Mouse (Mus musculus): ENCODE results near the gene Psapl1. TPM values are rescaled to one million over a fixed set of nuclear protein-coding genes. Genes with fewer than 3 reads are reported as not detected.

Gene Psapl1
- total RNA-seq, 2 experiments from 2014 or later: not detected

DNA sequence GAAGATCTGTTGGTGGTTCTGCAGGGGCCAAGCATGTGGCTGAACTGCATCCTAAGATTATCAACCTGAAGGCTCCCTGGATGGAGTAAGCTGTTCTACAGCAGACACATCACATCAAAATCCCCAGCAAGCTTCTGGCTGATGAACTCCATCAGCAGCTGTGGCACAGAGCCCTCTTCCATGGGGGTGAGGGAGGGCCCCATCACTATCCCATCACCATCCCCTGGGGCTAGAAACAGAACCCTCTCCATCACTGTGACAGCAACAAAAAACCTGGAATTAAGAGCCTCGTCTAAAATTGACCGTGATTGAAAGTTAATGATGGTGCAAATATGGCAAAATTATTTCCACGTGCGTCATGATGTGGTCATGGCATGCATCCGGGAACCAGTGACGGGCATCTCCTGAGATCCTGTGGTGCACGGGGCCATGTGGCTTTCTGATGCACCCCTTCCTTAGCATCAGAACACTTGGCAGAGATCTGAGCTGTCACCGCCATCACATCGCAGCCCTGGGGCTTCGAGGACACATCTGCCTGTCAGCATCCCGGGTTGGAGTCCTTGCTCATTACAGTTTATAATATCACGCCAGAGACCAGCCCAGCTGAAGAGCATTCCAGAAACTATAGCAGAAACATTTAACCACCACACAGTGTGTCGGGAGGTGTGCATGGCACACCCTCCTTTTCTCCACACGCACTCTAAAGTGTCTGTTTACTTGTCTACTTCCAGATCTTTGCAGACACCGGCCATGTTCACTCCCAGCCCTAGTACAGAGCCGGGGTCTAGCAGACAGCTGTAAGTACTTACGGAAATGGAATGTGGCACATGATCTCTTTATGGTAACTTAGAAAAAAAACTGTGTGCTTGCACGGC lies 51.1 kb downstream of the Psapl1 start:
- H3K4me3 ChIP-seq: no peak overlapping the region
- no peak for DNase-seq (ENCODE audit: extremely low spot score in 1 of 2, low spot score in 2 of 2)
- H3K27ac ChIP-seq: no peak overlapping the region
- intact Hi-C loops (cut with DNase I): no loop called here
- no peak for TF ChIP-seq CTCF (IDR thresholded peaks at IDR 0.05)

Other genes starting within 250 kb of the Psapl1 start
- 10 to 100 TPM; 39.3 to 39.7 TPM for gene Sorcs2, start 194.1 kb downstream of the Psapl1 start, total RNA-seq (2021)

All from left cerebral cortex, adult 2 months (tissue).